Mouse (Mus musculus) limb, embryonic 15.5 days (tissue): ENCODE data around the gene Soga1. TPM values are rescaled to one million over a fixed set of nuclear protein-coding genes. Genes with fewer than 3 reads are reported as not detected.

ENCODE experiments used
- ATAC-seq: fragments of 200-750 bp; cut with Nextera tagmentation; 2 replicates; pipeline ENCODE4 v1.8.0; 2017; ENCODE audit warnings: low read depth, moderate TSS enrichment; ENCODE audit not compliant: insufficient number of reproducible peaks, low FRiP score, low TSS enrichment
- H3K27ac ChIP-seq: fragments of 300-500 bp; sonication (generic); 2 replicates; pipeline ENCODE4 v1.5.1; 2015; ENCODE audit warnings: moderate library complexity, mild to moderate bottlenecking, inconsistent platforms
- H3K27me3 ChIP-seq: fragments of 300-500 bp; sonication (generic); 2 replicates; pipeline ENCODE4 v1.6.1; 2015; ENCODE audit warnings: inconsistent platforms
- H3K36me3 ChIP-seq: fragments of 300-500 bp; sonication (generic); 2 replicates; pipeline ENCODE4 v1.6.1; 2015; ENCODE audit warnings: inconsistent platforms
- H3K4me1 ChIP-seq: fragments of 300-500 bp; sonication (generic); 2 replicates; pipeline ENCODE4 v1.6.1; 2015; ENCODE audit warnings: inconsistent platforms
- H3K4me2 ChIP-seq: fragments of 300-500 bp; sonication (generic); 2 replicates; pipeline ENCODE4 v1.6.1; 2015; ENCODE audit warnings: mild to moderate bottlenecking, inconsistent platforms
- H3K4me3 ChIP-seq: fragments of 300-500 bp; sonication (generic); 2 replicates; pipeline ENCODE4 v1.5.1; 2015; ENCODE audit warnings: mild to moderate bottlenecking, inconsistent platforms
- H3K9ac ChIP-seq: fragments of 300-500 bp; sonication (generic); 2 replicates; pipeline ENCODE4 v1.6.1; 2015; ENCODE audit warnings: inconsistent platforms
- H3K9me3 ChIP-seq: fragments of 300-500 bp; sonication (generic); 2 replicates; pipeline ENCODE4 v1.6.1; 2016; ENCODE audit warnings: inconsistent platforms
- WGBS: fragments of 180-500 bp; shearing (Covaris S2); methylation state at CpG from one replicate; pipeline ENCODE4 v1.1.7; 2015; 5-methylcytosine and 5-hydroxymethylcytosine counted together
- polyA plus RNA-seq: library from polyadenylated mRNA; unstranded; fragments of >200 nt; fragmentation: Nextera tagmentation; extraction: Ambion mirVana; gene quantifications from 2 replicates; pipeline ENCODE4 v1.2.1, GENCODE M21; 2015

The Soga1 gene
- polyA plus RNA-seq, 1 experiment from 2014 or later, result 2.9 TPM

DNA sequence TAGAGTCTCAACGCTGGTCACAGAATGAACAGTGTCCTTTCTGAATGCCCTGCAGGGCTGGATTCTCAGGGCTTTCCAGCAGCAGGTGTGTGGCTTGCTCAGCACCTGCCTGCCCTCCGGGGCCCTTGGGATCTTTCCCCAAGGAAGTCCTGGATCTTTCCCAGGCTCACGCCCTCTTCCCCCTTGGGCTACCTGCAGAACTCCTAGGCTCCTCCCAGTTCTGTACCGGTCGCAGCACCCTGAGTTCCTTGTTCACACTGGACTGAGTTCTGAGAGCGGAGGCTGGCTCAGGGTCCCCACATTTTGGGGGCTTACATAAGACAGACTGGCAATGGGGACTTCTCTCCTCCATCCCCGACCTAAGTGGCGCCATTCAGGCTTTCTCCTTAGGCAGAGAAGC is 19.9 kb downstream of the Soga1 start:
- Histone ChIP-seq H3K4me2 (peak overlapping the region; percentile 39), H3K27me3 (no peaks in the 10 kb centered on the region), H3K4me3 (0 out of 2 replicates have a peak overlapping the region, but pooled peaks have one; percentile 12), H3K4me1 (peaks cover 69% of the 10 kb centered on the region), H3K36me3 (peaks cover 29% of the 10 kb centered on the region), H3K9ac (no peak overlapping the region), H3K9me3 (no peaks in the 10 kb centered on the region), H3K27ac (peak overlapping the region; percentile 87)
- 50% methylated on average over 8 of the region's 8 CpGs for WGBS
- ATAC-seq, result no peak

DNA sequence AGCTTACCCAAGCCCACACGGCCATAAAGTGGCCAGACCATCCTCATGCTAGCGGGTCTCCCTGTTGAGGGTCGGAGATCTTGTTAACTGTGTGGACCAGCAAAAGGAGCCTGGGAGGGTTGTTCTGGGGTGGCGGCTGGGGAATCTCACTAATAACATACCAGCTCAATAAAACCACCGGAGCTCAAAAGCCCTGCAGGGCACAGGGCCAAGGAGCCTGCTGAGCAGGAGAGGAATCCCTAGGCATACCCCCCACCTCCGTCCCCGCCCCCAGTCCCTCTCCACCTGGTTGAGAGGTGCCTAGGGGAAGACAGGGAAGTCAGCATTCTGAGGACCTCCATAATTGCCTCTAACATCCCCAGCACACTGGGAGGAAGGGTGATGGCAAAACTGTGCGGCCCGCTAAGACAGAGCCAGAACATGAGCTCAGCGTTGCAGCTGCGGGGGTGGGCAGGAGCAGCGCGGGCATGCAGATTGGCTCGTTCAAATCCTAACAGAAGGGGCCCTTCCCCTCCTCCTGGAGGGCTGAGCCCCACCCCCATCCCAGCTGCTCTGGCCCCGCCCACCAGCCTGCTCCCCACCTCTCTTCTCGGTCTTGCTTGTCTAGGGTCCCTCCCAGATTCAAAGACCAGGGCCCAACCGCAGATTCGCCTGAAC is 20.6 kb downstream of the Soga1 start:
- Histone ChIP-seq H3K27ac (peak overlapping the region; percentile 87), H3K4me3 (peak overlapping the region; percentile 12), H3K27me3 (no peaks in the 10 kb centered on the region), H3K4me2 (peak overlapping the region; percentile 39), H3K4me1 (peaks cover 63% of the 10 kb centered on the region), H3K9ac (no peak overlapping the region), H3K9me3 (no peaks in the 10 kb centered on the region), H3K36me3 (peaks cover 36% of the 10 kb centered on the region)
- peak; percentile 89 for ATAC-seq
- 9% methylated on average over 18 of the region's 18 CpGs for WGBS

DNA sequence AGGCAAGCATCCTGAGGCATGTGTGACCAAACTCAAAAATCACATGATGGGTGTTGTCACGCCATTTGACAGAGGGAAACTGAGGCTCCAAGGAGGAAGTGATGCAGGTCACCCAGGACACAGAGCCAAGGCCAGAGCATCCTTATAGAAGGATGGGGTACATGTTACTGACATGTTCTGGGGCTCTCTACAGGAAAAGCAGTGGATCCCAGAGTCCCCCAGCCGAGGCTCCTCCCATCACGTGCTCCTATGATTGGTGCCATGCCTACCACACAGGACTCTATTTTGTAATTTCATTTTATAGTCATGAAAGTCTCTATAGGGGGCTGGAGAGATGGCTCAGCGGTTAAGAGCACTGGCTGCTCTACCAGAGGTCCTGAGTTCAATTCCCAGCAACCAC is 21.3 kb downstream of the Soga1 start:
- 70% methylated on average over 4 of the region's 4 CpGs for WGBS
- Histone ChIP-seq H3K4me1 (peaks cover 56% of the 10 kb centered on the region), H3K27ac (peak overlapping the region; percentile 87), H3K9me3 (no peaks in the 10 kb centered on the region), H3K9ac (no peak overlapping the region), H3K27me3 (no peaks in the 10 kb centered on the region), H3K4me2 (no peak overlapping the region), H3K36me3 (peaks cover 42% of the 10 kb centered on the region), H3K4me3 (no peak overlapping the region)
- no peak for ATAC-seq

DNA sequence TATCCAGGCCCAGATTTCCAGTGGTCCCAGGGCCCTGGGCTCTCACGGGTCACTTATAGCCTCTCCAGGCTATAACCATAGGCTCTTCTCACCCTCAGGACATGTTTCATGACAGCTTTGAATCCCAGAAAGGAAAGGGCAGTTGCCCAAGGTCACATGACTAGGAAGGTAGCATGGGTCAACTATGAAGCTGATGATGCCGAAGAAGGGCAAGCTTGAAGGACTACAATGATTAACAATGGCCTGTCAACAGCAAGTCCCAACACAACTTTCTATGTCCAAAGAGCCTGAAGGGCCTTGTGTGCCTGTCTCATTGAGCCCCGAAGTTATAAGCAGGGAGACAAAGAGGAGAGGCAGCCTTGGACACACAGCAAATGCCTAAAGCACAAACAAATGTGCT is 21.9 kb downstream of the Soga1 start:
- Histone ChIP-seq H3K27ac (no peak overlapping the region), H3K36me3 (peaks cover 47% of the 10 kb centered on the region), H3K4me1 (peaks cover 57% of the 10 kb centered on the region), H3K4me2 (no peak overlapping the region), H3K4me3 (no peak overlapping the region), H3K9me3 (no peaks in the 10 kb centered on the region), H3K9ac (no peak overlapping the region), H3K27me3 (no peaks in the 10 kb centered on the region)
- WGBS, result 79% methylated on average over 3 of the region's 3 CpGs
- no peak for ATAC-seq

DNA sequence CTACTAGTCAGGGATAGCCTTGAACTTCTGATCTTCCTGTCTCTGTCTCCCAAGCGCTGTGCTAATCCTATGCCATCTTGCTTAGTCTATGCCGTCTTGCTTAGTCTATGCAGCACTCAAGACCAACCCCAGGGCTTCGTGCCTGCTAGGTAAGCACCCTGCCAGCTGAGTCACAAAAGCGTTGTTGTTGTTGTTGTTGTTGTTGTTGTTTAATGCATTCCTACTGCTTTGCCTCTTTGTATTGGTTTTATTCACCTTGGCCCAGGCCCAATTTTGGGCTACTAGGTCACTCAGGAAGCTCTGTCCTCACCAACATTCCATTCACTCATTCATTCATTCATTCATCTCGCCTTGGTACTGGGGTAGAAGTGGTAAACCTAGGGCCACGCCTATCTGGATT is 23.3 kb downstream of the Soga1 start:
- Histone ChIP-seq H3K27ac (peak overlapping the region; percentile 82), H3K36me3 (peaks cover 57% of the 10 kb centered on the region), H3K9me3 (no peaks in the 10 kb centered on the region), H3K9ac (no peak overlapping the region), H3K4me3 (no peak overlapping the region), H3K27me3 (no peaks in the 10 kb centered on the region), H3K4me2 (no peak overlapping the region), H3K4me1 (peaks cover 58% of the 10 kb centered on the region)
- no peak for ATAC-seq
- WGBS, result 87% methylated on average over 6 of the region's 6 CpGs

DNA sequence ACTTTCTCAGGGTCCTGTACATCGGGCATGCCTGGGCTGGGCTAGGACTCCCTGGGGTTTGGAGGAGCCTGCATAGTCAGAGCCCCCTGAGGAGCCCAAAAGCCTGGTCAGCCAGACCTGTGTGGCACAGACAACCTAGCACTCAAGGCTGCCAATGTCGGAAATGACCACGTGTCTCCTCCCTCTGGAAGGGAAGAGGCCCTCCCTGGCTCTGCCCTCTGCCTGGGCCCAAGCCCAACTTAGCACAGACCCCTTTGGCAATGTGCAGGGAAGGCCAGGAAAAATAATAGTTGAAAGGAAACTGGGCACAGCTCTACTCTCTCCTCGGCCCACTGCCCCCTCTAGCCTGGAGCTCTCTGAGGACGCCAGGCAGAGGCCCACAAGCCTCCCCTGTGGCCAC is 24.2 kb downstream of the Soga1 start:
- peak; percentile 54 for ATAC-seq
- H3K27me3 ChIP-seq, result no peaks in the 10 kb centered on the region
- peak overlapping the region; percentile 82 for H3K27ac ChIP-seq
- peaks cover 57% of the 10 kb centered on the region for H3K36me3 ChIP-seq
- WGBS, result 35% methylated on average over 5 of the region's 5 CpGs
- no peaks in the 10 kb centered on the region for H3K9me3 ChIP-seq
- H3K4me3 ChIP-seq, result no peak overlapping the region
- no peak overlapping the region for H3K4me2 ChIP-seq
- H3K4me1 ChIP-seq, result peaks cover 54% of the 10 kb centered on the region
- H3K9ac ChIP-seq, result no peak overlapping the region

DNA sequence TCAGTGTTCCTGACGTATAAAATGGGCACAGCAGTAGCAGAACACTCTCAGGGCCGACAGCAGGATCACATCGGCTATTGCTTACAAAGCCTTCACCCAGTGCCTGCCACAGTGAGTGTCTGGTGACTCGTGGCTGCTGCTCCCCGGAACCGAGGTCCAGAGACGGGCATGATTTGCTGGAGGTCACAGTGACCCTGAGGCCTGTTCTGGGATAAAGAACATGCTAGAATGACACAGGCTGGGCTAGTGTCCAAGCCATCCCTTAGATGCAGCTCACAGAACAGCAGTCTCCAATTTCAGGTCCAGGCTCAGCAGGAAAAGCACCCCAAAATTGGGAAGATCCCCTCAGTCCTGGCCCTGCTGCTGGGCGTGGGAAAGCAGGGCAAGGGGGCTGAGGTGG is 24.8 kb downstream of the Soga1 start:
- Histone ChIP-seq H3K4me2 (no peak overlapping the region), H3K9ac (no peak overlapping the region), H3K4me3 (no peak overlapping the region), H3K4me1 (peaks cover 52% of the 10 kb centered on the region), H3K9me3 (no peaks in the 10 kb centered on the region), H3K36me3 (peaks cover 57% of the 10 kb centered on the region), H3K27ac (peak overlapping the region; percentile 82), H3K27me3 (no peaks in the 10 kb centered on the region)
- ATAC-seq, result no peak
- whole genome bisulfite sequencing, result 88% methylated on average over 8 of the region's 8 CpGs

DNA sequence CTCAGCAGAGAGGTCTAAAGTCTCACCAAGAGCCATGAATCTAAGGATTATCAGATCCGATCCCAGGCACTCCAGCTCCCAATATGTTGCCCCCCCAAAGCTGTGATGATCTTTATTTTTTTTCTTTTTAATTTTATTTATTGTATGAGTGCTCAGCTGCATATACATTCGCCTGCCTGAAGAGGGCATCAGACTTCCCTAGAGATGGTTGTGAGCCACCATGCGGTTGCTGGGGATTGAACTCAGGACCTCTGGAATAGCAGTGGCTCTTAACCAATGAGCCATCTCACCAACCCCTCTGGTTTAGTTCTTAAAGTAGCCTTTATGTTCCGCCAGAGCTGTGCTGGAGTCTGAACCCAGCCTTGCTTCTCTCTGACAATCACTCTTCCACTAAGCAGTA is 25.3 kb downstream of the Soga1 start:
- WGBS, result 83% methylated on average over 4 of the region's 4 CpGs

DNA sequence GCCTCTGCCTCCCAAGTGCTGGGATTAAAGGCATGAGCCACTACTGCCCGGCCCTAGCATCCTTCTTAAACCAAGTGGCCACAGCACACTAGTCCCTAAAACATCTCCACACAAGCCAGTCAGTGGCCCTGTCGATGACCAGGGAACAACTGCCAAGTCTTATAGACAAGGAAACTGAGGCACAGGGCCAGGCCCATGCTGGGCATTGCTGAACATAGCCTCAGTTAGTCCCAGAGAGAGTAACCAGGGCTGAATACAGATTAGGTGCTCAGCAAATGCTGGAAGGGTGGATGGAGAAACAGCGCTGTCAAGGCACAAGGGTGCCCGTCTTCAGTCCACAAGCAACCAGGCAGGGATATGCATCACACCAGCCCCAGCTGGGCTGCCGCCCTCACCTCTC is 25.9 kb downstream of the Soga1 start:
- 95% methylated on average over 5 of the region's 5 CpGs for WGBS

More for the DNA sequence above, 25.3 kb downstream of the Soga1 start:
- Histone ChIP-seq H3K27ac (0 out of 2 replicates have a peak overlapping the region, but pooled peaks have one; percentile 82), H3K4me1 (peaks cover 49% of the 10 kb centered on the region), H3K4me2 (no peak overlapping the region), H3K9me3 (no peaks in the 10 kb centered on the region), H3K9ac (no peak overlapping the region), H3K4me3 (no peak overlapping the region), H3K36me3 (peaks cover 57% of the 10 kb centered on the region), H3K27me3 (no peaks in the 10 kb centered on the region)
- ATAC-seq, result no peak

DNA sequence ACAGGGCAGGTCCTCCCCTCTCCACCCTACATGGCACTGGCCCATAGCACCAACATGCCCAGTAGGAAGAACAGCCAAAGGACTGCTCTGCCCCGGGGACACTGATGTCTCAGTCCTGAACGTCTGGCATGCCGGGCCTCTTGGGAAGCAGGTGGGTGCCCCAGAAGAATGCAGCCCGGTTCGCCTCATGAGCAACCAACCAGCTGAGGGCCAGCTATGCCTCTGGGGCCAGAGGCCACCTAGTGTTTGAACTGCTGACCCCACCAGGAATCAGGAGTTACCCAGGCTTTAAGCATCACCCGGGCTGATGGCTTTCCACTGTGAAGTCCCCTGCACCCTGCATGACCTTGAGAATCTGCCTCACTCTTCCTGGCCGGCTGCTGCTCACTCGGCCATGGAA is 26.6 kb downstream of the Soga1 start:
- ATAC-seq, result no peak
- H3K27ac ChIP-seq, result no peak overlapping the region
- no peaks in the 10 kb centered on the region for H3K27me3 ChIP-seq
- H3K4me1 ChIP-seq, result peaks cover 48% of the 10 kb centered on the region
- WGBS, result 79% methylated on average over 8 of the region's 8 CpGs
- H3K36me3 ChIP-seq, result peaks cover 53% of the 10 kb centered on the region
- no peaks in the 10 kb centered on the region for H3K9me3 ChIP-seq
- no peak overlapping the region for H3K9ac ChIP-seq
- H3K4me3 ChIP-seq, result no peak overlapping the region
- no peak overlapping the region for H3K4me2 ChIP-seq

More for the DNA sequence above, 25.9 kb downstream of the Soga1 start:
- Histone ChIP-seq H3K4me2 (no peak overlapping the region), H3K27ac (no peak overlapping the region), H3K36me3 (peaks cover 57% of the 10 kb centered on the region), H3K4me3 (no peak overlapping the region), H3K4me1 (peaks cover 48% of the 10 kb centered on the region), H3K9me3 (no peaks in the 10 kb centered on the region), H3K9ac (no peak overlapping the region), H3K27me3 (no peaks in the 10 kb centered on the region)
- no peak for ATAC-seq

DNA sequence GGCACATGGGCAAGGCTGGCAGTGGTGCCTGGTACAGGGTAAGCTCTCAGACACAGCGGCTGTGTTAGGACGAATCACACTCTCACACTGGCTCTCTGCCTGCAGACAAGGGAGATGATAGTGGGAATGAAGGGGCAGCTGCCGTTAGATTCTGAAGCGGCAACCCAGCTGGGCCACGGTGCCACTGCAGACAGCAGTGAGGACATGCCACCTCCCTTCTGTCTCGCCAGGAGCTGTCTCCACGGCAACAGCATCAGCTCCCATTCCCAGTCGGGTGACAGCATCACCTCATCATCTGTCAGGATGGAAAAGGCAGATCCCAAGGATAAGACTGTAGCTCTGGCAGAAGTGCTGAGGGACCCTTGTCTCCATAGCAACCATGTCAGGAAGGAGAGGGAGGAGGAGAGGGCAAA is 29.2 kb downstream of the Soga1 start:
- Histone ChIP-seq H3K9me3 (no peaks in the 10 kb centered on the region), H3K4me3 (no peak overlapping the region), H3K9ac (no peak overlapping the region), H3K27me3 (no peaks in the 10 kb centered on the region), H3K27ac (0 out of 2 replicates have a peak overlapping the region, but pooled peaks have one; percentile 3), H3K36me3 (peaks cover 65% of the 10 kb centered on the region), H3K4me1 (peaks cover 34% of the 10 kb centered on the region), H3K4me2 (no peak overlapping the region)
- no peak for ATAC-seq
- 76% methylated on average over 8 of the region's 8 CpGs for WGBS

DNA sequence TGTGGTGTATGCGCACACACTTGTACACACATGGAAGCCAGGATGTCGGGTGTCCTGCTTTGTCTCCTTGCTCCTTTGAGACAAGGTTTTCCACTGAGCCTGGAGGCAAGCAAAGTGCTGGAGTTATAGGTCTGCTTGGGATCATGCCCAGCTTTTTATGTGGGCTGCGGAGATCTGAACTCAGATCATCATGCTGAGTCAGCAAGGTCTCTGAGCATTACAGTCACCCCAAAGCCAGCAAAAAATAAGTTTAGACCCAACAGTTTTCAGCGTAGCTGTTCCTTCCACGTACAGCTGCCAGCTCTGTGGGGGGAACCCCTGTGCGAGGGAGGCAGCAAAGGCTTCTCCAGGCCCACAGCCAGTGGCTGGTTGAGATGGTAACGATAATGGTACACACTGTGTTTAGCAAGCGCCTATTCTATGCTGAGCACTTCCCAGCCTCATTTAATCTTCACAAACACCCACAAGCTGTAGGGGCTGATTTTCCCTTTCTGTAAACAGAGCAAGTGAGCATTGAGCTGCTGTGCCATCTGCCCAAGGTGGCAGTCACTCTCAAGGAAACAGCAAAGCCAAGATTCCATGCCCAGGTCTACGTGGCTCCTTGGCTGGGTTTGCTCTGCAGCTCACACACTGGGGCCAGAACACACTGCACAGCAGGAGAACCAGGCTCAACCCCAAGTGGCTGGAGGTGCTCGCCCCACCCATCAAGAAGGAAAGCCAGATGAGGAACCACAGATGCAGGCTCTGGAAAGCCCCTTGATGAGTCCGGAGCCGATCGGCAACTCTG is 30.5 kb downstream of the Soga1 start:
- 73% methylated on average over 13 of the region's 13 CpGs for WGBS
- H3K9ac ChIP-seq, result no peak overlapping the region
- no peak overlapping the region for H3K4me2 ChIP-seq
- H3K9me3 ChIP-seq, result no peaks in the 10 kb centered on the region
- H3K4me3 ChIP-seq, result no peak overlapping the region
- no peak for ATAC-seq
- peaks cover 28% of the 10 kb centered on the region for H3K4me1 ChIP-seq
- peaks cover 67% of the 10 kb centered on the region for H3K36me3 ChIP-seq
- H3K27ac ChIP-seq, result peak overlapping the region; percentile 5; the same call in 1 of the 2 replicates
- no peaks in the 10 kb centered on the region for H3K27me3 ChIP-seq
